ENCODE assay signal across 20 mouse cellular contexts in the genomic region with DNA sequence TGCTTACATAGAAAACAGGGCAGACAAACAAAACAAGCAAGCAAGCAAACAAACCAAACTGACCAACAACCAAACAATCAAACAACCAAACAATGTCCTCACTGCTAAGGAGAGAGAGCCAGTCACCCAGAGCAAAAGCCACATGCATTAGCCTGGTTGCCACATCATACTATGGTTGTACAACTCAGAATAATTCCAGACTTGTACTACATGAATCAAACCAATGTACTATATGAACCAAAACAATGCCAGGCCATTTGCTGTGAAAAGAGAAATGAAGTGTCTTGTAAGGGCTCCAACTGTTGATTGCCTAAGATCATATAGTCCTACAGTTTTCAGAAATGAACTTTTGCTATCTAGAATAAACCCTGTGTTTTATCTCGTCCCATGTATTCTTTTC. TPM values are rescaled to one million over a fixed set of nuclear protein-coding genes. Genes with fewer than 3 reads are reported as not detected.
A peak's percentile ranks its signal among the peaks of the same experiment; 100 is the strongest.
DNase-seq lines count a peak whose midpoint lies in the region; ATAC-seq and TF ChIP-seq lines count a peak whose summit lies in the region.
"Had no signal": no experiment of that assay in that cellular context is flagged by ENCODE, and none has a peak within 500 bp of the region (broad histone marks: within the 10 kb centered on the region; RNA-seq: fewer than 3 reads in every experiment).

No protein-coding gene starts in this region.

- TF ChIP-seq CTCF in left cerebral cortex, adult 2 months (IDR thresholded peaks at IDR 0.05), result no peak

- WGBS in forebrain, embryonic 14.5 days, result 32% methylated on average over 1 of the region's 1 CpGs
- 62% methylated on average over 1 of the region's 1 CpGs for WGBS in forebrain, embryonic 10.5 days

- DNase-seq in forebrain, embryonic 14.5 days (ENCODE audit: low spot score), result no peak
- DNase-seq in forebrain, embryonic 10.5 days (ENCODE audit: extremely low spot score, low spot score), result no peak
- no peak for DNase-seq in left cerebral cortex, adult 2 months (ENCODE audit: extremely low spot score in 1 of 2, low spot score in 2 of 2)
- DNase-seq in left cerebral cortex, adult 11 months (ENCODE audit: low spot score), result no peak
- peak; percentile 15 for DNase-seq in retina, postnatal 1 day
- no peak for DNase-seq in retina, embryonic 14.5 days (ENCODE audit: low spot score)
- DNase-seq in adrenal gland, postnatal 36 days, result no peak
- DNase-seq in cerebellum, adult 9-11 months, result no peak
- DNase-seq: adrenal gland, adult 8-10 months; gastrocnemius, postnatal 36 days; kidney, adult 11 months; spleen, adult 18-20 months; thymus, adult 18-20 months; thymus, postnatal 4 days had no signal

- H3K9ac ChIP-seq in forebrain, embryonic 14.5 days (ENCODE audit: low read length), result no peak overlapping the region
- H3K9ac ChIP-seq: embryonic facial prominence, embryonic 13.5 days; liver, embryonic 14.5 days had no signal

- intact Hi-C loops in left cerebral cortex, adult 2 months (cut with DNase I), result loop anchor here (5.0 kb wide), 1 partner anchor 66 kb away; no protein-coding TSS in a partner anchor

- no peaks in the 10 kb centered on the region for H3K36me3 ChIP-seq in forebrain, embryonic 14.5 days (ENCODE audit: control insufficient read depth, insufficient read depth, low read length)
- H3K36me3 ChIP-seq in forebrain, embryonic 10.5 days (replicated peaks), result no peaks in the 10 kb centered on the region
- H3K36me3 ChIP-seq: embryonic facial prominence, embryonic 13.5 days had no signal

- no peak overlapping the region for H3K4me3 ChIP-seq in forebrain, embryonic 14.5 days (ENCODE audit: low read depth, low read length)
- H3K4me3 ChIP-seq in forebrain, embryonic 10.5 days, result no peak overlapping the region
- no peak overlapping the region for H3K4me3 ChIP-seq in left cerebral cortex, adult 2 months
- H3K4me3 ChIP-seq: embryonic facial prominence, embryonic 13.5 days; myocyte had no signal

- no peaks in the 10 kb centered on the region for H3K27me3 ChIP-seq in forebrain, embryonic 14.5 days (replicated peaks; ENCODE audit: control insufficient read depth, insufficient read depth, low read length)
- H3K27me3 ChIP-seq in forebrain, embryonic 10.5 days (ENCODE audit: poor library complexity, severe bottlenecking), result no peaks in the 10 kb centered on the region
- H3K27me3 ChIP-seq: embryonic facial prominence, embryonic 13.5 days; Patski had no signal

- ATAC-seq in forebrain, embryonic 14.5 days, result peak; percentile 3; the same call in 1 of the 2 replicates
- ATAC-seq: CD4-positive, CD25-positive, alpha-beta regulatory T cell, adult 4 months; Patski had no signal

- H3K27ac ChIP-seq in forebrain, embryonic 14.5 days (ENCODE audit: low read depth, low read length), result no peak overlapping the region
- no peak overlapping the region for H3K27ac ChIP-seq in forebrain, embryonic 10.5 days
- H3K27ac ChIP-seq in left cerebral cortex, adult 2 months, result peak overlapping the region; percentile 87
- H3K27ac ChIP-seq: embryonic facial prominence, embryonic 13.5 days; liver, embryonic 14.5 days had no signal

- no peak overlapping the region for H3K4me2 ChIP-seq in forebrain, embryonic 14.5 days (ENCODE audit: low read length)
- H3K4me2 ChIP-seq: embryonic facial prominence, embryonic 13.5 days had no signal

- no peaks in the 10 kb centered on the region for H3K9me3 ChIP-seq in forebrain, embryonic 14.5 days (replicated peaks; ENCODE audit: control insufficient read depth, low read length)
- H3K9me3 ChIP-seq in forebrain, embryonic 10.5 days, result no peaks in the 10 kb centered on the region
- H3K9me3 ChIP-seq: embryonic facial prominence, embryonic 13.5 days had no signal

- peaks cover 12% of the 10 kb centered on the region for H3K4me1 ChIP-seq in forebrain, embryonic 14.5 days (ENCODE audit: control insufficient read depth, insufficient read depth, low read length)
- H3K4me1 ChIP-seq in forebrain, embryonic 10.5 days, result no peaks in the 10 kb centered on the region

RNA-seq across cellular contexts. Expression of a gene that starts 37.0 kb away (rescaled TPM):
- 0.11 and 0.15 TPM in 2 replicates for polyA plus RNA-seq in forebrain, embryonic 14.5 days (2014; fragmentation: Nextera tagmentation; extraction: Ambion mirVana)
- 0.12 TPM in 1 of 2 replicates, not detected in the other for polyA plus RNA-seq in forebrain, embryonic 10.5 days (2016; fragmentation: Nextera tagmentation; extraction: Ambion mirVana)
- total RNA-seq in left cerebral cortex, adult 2 months (2021), result 1 to 10 TPM; 2.7 to 3.4 TPM
- total RNA-seq in adrenal gland, postnatal 36 days (2021), result under 1 TPM; 0.40 to 0.53 TPM
- total RNA-seq: megakaryocyte-erythroid progenitor cell, adult 5-6 weeks had no signal
